Mouse (Mus musculus): ENCODE measurements around the gene Selenoi.

GRCm38 (mm10) chr5:30205034-30205433 is 27.3 kb upstream of the Selenoi start:
- TF ChIP-seq GATA1 (IDR thresholded peaks at IDR 0.05; ENCODE audit: low read length) (no peak), TAL1 (IDR thresholded peaks at IDR 0.05; ENCODE audit: low read length) (no peak)
